Mouse (Mus musculus) lung, postnatal 4 days (tissue): Measurements from ENCODE around the gene Tmem190.

Experiments
- DNase-seq, 2 experiments: peaks; one replicate each; pipeline ENCODE4 v3.0.0; 2021

The Tmem190 gene

GRCm38 (mm10) chr7:4782759-4783158 is at the start of gene Tmem190, which contains the start of gene Il11:
TSS of gene Tmem190 (plus strand) at chr7:4782937.
TSS of gene Il11 (minus strand) at chr7:4782859.
- DNase-seq, result no peak

GRCm38 (mm10) chr7:4732968-4733392 is 49.8 kb upstream of the Tmem190 start:
- DNase-seq, result no peak

- DNase-seq, result no peak
These were observed 43.6 kb upstream of the Tmem190 start for GRCm38 (mm10) chr7:4739041-4739543.

- DNase-seq, result peak; percentile 98 to 99
These were observed 43.0 kb upstream of the Tmem190 start, which contains the start of gene Kmt5c for GRCm38 (mm10) chr7:4739544-4740275. TSS of gene Kmt5c (plus strand) at chr7:4740115.

- DNase-seq, result no peak
These were observed 42.4 kb upstream of the Tmem190 start for GRCm38 (mm10) chr7:4740309-4740727.

- peak; percentile 66 to 75 for DNase-seq
These were observed 41.6 kb upstream of the Tmem190 start for GRCm38 (mm10) chr7:4741151-4741550.

GRCm38 (mm10) chr7:4741672-4742481 is 40.9 kb upstream of the Tmem190 start:
- DNase-seq, result no peak

GRCm38 (mm10) chr7:4742482-4742819 is 40.3 kb upstream of the Tmem190 start:
- no peak for DNase-seq

GRCm38 (mm10) chr7:4743354-4743753 is 39.4 kb upstream of the Tmem190 start:
- peak in 1 of 2 experiments; percentile 65 for DNase-seq

- no peak for DNase-seq
These were observed 37.9 kb upstream of the Tmem190 start for GRCm38 (mm10) chr7:4744886-4745285.

GRCm38 (mm10) chr7:4746326-4746980 is 36.3 kb upstream of the Tmem190 start:
- DNase-seq, result no peak

GRCm38 (mm10) chr7:4747156-4747899 is 35.4 kb upstream of the Tmem190 start:
- no peak for DNase-seq

GRCm38 (mm10) chr7:4748321-4748720 is 34.4 kb upstream of the Tmem190 start:
- no peak for DNase-seq

GRCm38 (mm10) chr7:4749169-4749568 is 33.6 kb upstream of the Tmem190 start:
- no peak for DNase-seq

GRCm38 (mm10) chr7:4751971-4752820 is 30.5 kb upstream of the Tmem190 start:
- DNase-seq, result peak; percentile 56 to 69

- peak; percentile 90 to 94 for DNase-seq
These were observed 29.7 kb upstream of the Tmem190 start, which contains the start of gene Cox6b2 for GRCm38 (mm10) chr7:4752821-4753570. TSS of gene Cox6b2 (minus strand) at chr7:4753094.

GRCm38 (mm10) chr7:4759670-4760069 is 23.1 kb upstream of the Tmem190 start:
- peak in 1 of 2 experiments; percentile 23 for DNase-seq

- DNase-seq, result no peak
These were observed 17.6 kb upstream of the Tmem190 start for GRCm38 (mm10) chr7:4764946-4765710.

- no peak for DNase-seq
These were observed 11.5 kb upstream of the Tmem190 start, which contains the start of gene Fam71e2 for GRCm38 (mm10) chr7:4771202-4771601. TSS of gene Fam71e2 (minus strand) at chr7:4771302.

GRCm38 (mm10) chr7:4776131-4776530 is 6.6 kb upstream of the Tmem190 start:
- no peak for DNase-seq
